Mouse (Mus musculus) G1E-ER4 (cell line): ENCODE measurements around the gene 1500009C09Rik. TPM values are rescaled to one million over a fixed set of nuclear protein-coding genes. Genes with fewer than 3 reads are reported as not detected.

Source experiments
- GATA1 ChIP-seq: IDR thresholded peaks from one replicate; pipeline ENCODE4 v1.8.0; 2012; ENCODE audit warnings: low read length, inconsistent platforms
- polyA plus RNA-seq: library from polyadenylated mRNA; stranded (reverse); fragments of >175 nt; gene quantifications from 2 replicates; pipeline ENCODE4 v1.2.3, GENCODE M21; 2012

Gene 1500009C09Rik
- polyA plus RNA-seq, 1 experiment: not detected

- TF ChIP-seq GATA1: no peak
These were observed 36.7 kb upstream of the 1500009C09Rik start for GRCm38 (mm10) chr15:82215332-82216046.

- no peak for TF ChIP-seq GATA1
These were observed 35.9 kb upstream of the 1500009C09Rik start for GRCm38 (mm10) chr15:82216142-82216827.

- TF ChIP-seq GATA1: no peak
These were observed 35.2 kb upstream of the 1500009C09Rik start for GRCm38 (mm10) chr15:82217039-82217438.

- TF ChIP-seq GATA1: no peak
These were observed 34.2 kb upstream of the 1500009C09Rik start for GRCm38 (mm10) chr15:82217980-82218379.

GRCm38 (mm10) chr15:82218778-82219666 lies 33.2 kb upstream of the 1500009C09Rik start:
- TF ChIP-seq GATA1: no peak

- TF ChIP-seq GATA1: no peak
These were observed 32.1 kb upstream of the 1500009C09Rik start for GRCm38 (mm10) chr15:82220003-82220675.

- TF ChIP-seq GATA1: no peak
These were observed 30.9 kb upstream of the 1500009C09Rik start for GRCm38 (mm10) chr15:82221104-82221860.

- TF ChIP-seq GATA1: no peak
These were observed 28.9 kb upstream of the 1500009C09Rik start for GRCm38 (mm10) chr15:82223251-82223650.

GRCm38 (mm10) chr15:82223657-82224601 lies 28.3 kb upstream of the 1500009C09Rik start, which contains the start of gene Tnfrsf13c:
TSS of gene Tnfrsf13c (minus strand) at chr15:82224369.
- no peak for TF ChIP-seq GATA1

GRCm38 (mm10) chr15:82224602-82225215 lies 27.5 kb upstream of the 1500009C09Rik start:
- no peak for TF ChIP-seq GATA1

GRCm38 (mm10) chr15:82225769-82226168 lies 26.4 kb upstream of the 1500009C09Rik start:
- no peak for TF ChIP-seq GATA1

GRCm38 (mm10) chr15:82229542-82230045 lies 22.6 kb upstream of the 1500009C09Rik start:
- no peak for TF ChIP-seq GATA1
